Mouse (Mus musculus): Measurements from ENCODE around the gene Dusp3. TPM values are rescaled to one million over a fixed set of nuclear protein-coding genes. Genes with fewer than 3 reads are reported as not detected.

The Dusp3 gene
- polyA plus RNA-seq, 1 experiment from 2014 or later: 29.7 TPM

- no peaks in the 10 kb centered on the region for H3K4me1 ChIP-seq (ENCODE audit: control insufficient read depth, insufficient read depth, low read length)
- ATAC-seq: no peak
- WGBS: 64% methylated on average over 6 of the region's 6 CpGs
- H3K27ac ChIP-seq (ENCODE audit: low read length): no peak overlapping the region
- H3K27me3 ChIP-seq (ENCODE audit: control insufficient read depth, insufficient read depth, low read depth, low read length): no peaks in the 10 kb centered on the region
- no peak overlapping the region for H3K4me2 ChIP-seq (ENCODE audit: low read length)
- H3K4me3 ChIP-seq (ENCODE audit: low read depth, low read length): no peak overlapping the region
- H3K9ac ChIP-seq (ENCODE audit: low read depth, low read length): no peak overlapping the region
- H3K36me3 ChIP-seq (ENCODE audit: control insufficient read depth, insufficient read depth, low read length): no peaks in the 10 kb centered on the region
- no peaks in the 10 kb centered on the region for H3K9me3 ChIP-seq (replicated peaks; ENCODE audit: control insufficient read depth, low read length, poor library complexity, severe bottlenecking)
Observed at GRCm38 (mm10) chr11:101925636-101926035, 61.2 kb downstream of the Dusp3 start.

GRCm38 (mm10) chr11:101924441-101924976 lies 62.3 kb downstream of the Dusp3 start:
- Histone ChIP-seq H3K36me3 (ENCODE audit: control insufficient read depth, insufficient read depth, low read length) (no peaks in the 10 kb centered on the region), H3K27ac (ENCODE audit: low read length) (no peak overlapping the region), H3K27me3 (ENCODE audit: control insufficient read depth, insufficient read depth, low read depth, low read length) (no peaks in the 10 kb centered on the region), H3K4me1 (ENCODE audit: control insufficient read depth, insufficient read depth, low read length) (no peaks in the 10 kb centered on the region), H3K9ac (ENCODE audit: low read depth, low read length) (no peak overlapping the region), H3K4me3 (ENCODE audit: low read depth, low read length) (no peak overlapping the region), H3K9me3 (replicated peaks; ENCODE audit: control insufficient read depth, low read length, poor library complexity, severe bottlenecking) (no peaks in the 10 kb centered on the region), H3K4me2 (ENCODE audit: low read length) (no peak overlapping the region)
- WGBS: 77% methylated on average over 18 of the region's 19 CpGs
- no peak for ATAC-seq

DNA sequence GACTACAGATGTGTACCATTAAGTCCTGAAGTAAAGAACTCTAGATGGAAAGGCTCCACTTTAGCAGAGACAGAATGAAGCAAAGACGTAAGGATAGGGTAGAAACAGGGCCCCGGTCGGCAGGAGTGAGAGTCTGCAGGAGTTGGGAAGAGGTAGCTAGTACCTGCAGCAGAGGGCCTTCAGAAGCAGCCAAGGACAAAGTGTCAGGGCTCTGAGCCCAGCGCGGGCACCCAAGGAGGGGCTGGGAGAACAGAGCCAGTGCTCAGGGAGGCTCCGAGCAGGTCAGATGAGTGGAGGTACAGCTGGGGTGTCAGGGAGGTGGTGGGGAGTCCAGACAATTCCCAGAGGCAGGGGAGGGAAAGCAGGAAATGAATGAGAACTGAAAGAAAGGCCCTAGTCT lies 62.8 kb downstream of the Dusp3 start:
- no peaks in the 10 kb centered on the region for H3K27me3 ChIP-seq (ENCODE audit: control insufficient read depth, insufficient read depth, low read depth, low read length)
- no peaks in the 10 kb centered on the region for H3K9me3 ChIP-seq (replicated peaks; ENCODE audit: control insufficient read depth, low read length, poor library complexity, severe bottlenecking)
- H3K27ac ChIP-seq (ENCODE audit: low read length): no peak overlapping the region
- no peak for ATAC-seq
- H3K4me1 ChIP-seq (ENCODE audit: control insufficient read depth, insufficient read depth, low read length): no peaks in the 10 kb centered on the region
- WGBS: 79% methylated on average over 6 of the region's 6 CpGs
- no peaks in the 10 kb centered on the region for H3K36me3 ChIP-seq (ENCODE audit: control insufficient read depth, insufficient read depth, low read length)
- H3K4me2 ChIP-seq (ENCODE audit: low read length): no peak overlapping the region
- no peak overlapping the region for H3K9ac ChIP-seq (ENCODE audit: low read depth, low read length)
- H3K4me3 ChIP-seq (ENCODE audit: low read depth, low read length): no peak overlapping the region

DNA sequence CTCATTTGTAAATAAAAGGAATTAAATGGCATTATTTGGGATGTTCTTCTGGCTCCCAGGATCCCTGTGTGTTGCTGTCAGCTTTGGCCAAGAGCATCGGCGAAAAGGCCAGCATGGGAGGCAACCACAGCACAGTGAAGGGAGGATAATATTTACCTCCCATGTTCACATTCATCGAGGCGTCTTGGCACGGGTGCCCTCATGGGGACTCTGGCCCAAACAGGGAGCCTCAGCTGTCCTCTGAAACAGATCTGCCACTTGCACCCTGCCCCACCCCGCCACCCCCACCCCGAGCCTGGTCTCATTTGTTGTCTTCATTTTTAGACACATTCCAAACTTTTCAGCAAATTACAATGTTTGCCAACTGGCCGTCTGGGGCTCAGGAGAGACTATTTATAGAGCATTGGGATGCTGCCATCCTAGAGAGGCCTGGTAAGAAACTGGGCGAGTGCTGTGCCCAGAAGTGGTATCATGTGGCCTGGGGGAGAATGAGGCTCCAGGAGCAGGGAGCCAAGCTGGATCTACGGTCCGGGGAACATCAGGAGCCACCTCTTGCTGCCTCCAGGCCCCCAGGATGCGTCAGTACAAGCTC lies 65.4 kb downstream of the Dusp3 start:
- ATAC-seq: no peak

More for the DNA sequence above, 65.4 kb downstream of the Dusp3 start:
- H3K27me3 ChIP-seq (ENCODE audit: control insufficient read depth, insufficient read depth, low read depth, low read length): peaks cover 10% of the 10 kb centered on the region
- no peaks in the 10 kb centered on the region for H3K4me1 ChIP-seq (ENCODE audit: control insufficient read depth, insufficient read depth, low read length)
- H3K4me2 ChIP-seq (ENCODE audit: low read length): no peak overlapping the region
- no peak overlapping the region for H3K27ac ChIP-seq (ENCODE audit: low read length)
- H3K36me3 ChIP-seq (ENCODE audit: control insufficient read depth, insufficient read depth, low read length): no peaks in the 10 kb centered on the region
- no peak overlapping the region for H3K4me3 ChIP-seq (ENCODE audit: low read depth, low read length)
- 76% methylated on average over 12 of the region's 12 CpGs for WGBS
- H3K9me3 ChIP-seq (replicated peaks; ENCODE audit: control insufficient read depth, low read length, poor library complexity, severe bottlenecking): no peaks in the 10 kb centered on the region
- no peak overlapping the region for H3K9ac ChIP-seq (ENCODE audit: low read depth, low read length)

Other genes starting within 250 kb of the Dusp3 start
- 7.5 and 9.8 TPM in 2 replicates for gene Etv4, start 201.6 kb downstream of the Dusp3 start, polyA plus RNA-seq (2015; fragmentation: Nextera tagmentation; extraction: Ambion mirVana)
- gene Meox1, start 92.6 kb downstream of the Dusp3 start, polyA plus RNA-seq (2015; fragmentation: Nextera tagmentation; extraction: Ambion mirVana): 0.80 and 0.89 TPM in 2 replicates
- gene Sost, start 20.0 kb downstream of the Dusp3 start, polyA plus RNA-seq (2015; fragmentation: Nextera tagmentation; extraction: Ambion mirVana): 0.10 TPM in 1 of 2 replicates, not detected in the other
- gene Cfap97d1, start 2.7 kb downstream of the Dusp3 start, polyA plus RNA-seq (2015; fragmentation: Nextera tagmentation; extraction: Ambion mirVana): not detected in 2 replicates
- gene Mpp3, start 41.4 kb upstream of the Dusp3 start, polyA plus RNA-seq (2015; fragmentation: Nextera tagmentation; extraction: Ambion mirVana): 57.4 and 64.6 TPM in 2 replicates
- 0.23 and 0.46 TPM in 2 replicates for gene Cd300lg, start 54.5 kb upstream of the Dusp3 start, polyA plus RNA-seq (2015; fragmentation: Nextera tagmentation; extraction: Ambion mirVana)
- gene Mpp2, start 101.5 kb upstream of the Dusp3 start, polyA plus RNA-seq (2015; fragmentation: Nextera tagmentation; extraction: Ambion mirVana): 31.8 and 39.9 TPM in 2 replicates
- gene Ppy, start 114.3 kb upstream of the Dusp3 start, polyA plus RNA-seq (2015; fragmentation: Nextera tagmentation; extraction: Ambion mirVana): not detected in 2 replicates
- not detected in 2 replicates for gene Pyy, start 120.8 kb upstream of the Dusp3 start, polyA plus RNA-seq (2015; fragmentation: Nextera tagmentation; extraction: Ambion mirVana)
- 0.20 TPM in 1 of 2 replicates, not detected in the other for gene Nags, start 158.5 kb upstream of the Dusp3 start, polyA plus RNA-seq (2015; fragmentation: Nextera tagmentation; extraction: Ambion mirVana)
- 45.8 and 46.5 TPM in 2 replicates for gene Tmem101, start 169.4 kb upstream of the Dusp3 start, polyA plus RNA-seq (2015; fragmentation: Nextera tagmentation; extraction: Ambion mirVana)
- gene Lsm12, start 198.3 kb upstream of the Dusp3 start, polyA plus RNA-seq (2015; fragmentation: Nextera tagmentation; extraction: Ambion mirVana): 87.8 and 95.3 TPM in 2 replicates
- 39.0 and 42.9 TPM in 2 replicates for gene G6pc3, start 202.6 kb upstream of the Dusp3 start, polyA plus RNA-seq (2015; fragmentation: Nextera tagmentation; extraction: Ambion mirVana)
- 74.4 and 76.3 TPM in 2 replicates for gene Hdac5, start 243.2 kb upstream of the Dusp3 start, polyA plus RNA-seq (2015; fragmentation: Nextera tagmentation; extraction: Ambion mirVana)